Mouse (Mus musculus): ENCODE measurements around the gene Lrfn2.

Gene Lrfn2

DNA sequence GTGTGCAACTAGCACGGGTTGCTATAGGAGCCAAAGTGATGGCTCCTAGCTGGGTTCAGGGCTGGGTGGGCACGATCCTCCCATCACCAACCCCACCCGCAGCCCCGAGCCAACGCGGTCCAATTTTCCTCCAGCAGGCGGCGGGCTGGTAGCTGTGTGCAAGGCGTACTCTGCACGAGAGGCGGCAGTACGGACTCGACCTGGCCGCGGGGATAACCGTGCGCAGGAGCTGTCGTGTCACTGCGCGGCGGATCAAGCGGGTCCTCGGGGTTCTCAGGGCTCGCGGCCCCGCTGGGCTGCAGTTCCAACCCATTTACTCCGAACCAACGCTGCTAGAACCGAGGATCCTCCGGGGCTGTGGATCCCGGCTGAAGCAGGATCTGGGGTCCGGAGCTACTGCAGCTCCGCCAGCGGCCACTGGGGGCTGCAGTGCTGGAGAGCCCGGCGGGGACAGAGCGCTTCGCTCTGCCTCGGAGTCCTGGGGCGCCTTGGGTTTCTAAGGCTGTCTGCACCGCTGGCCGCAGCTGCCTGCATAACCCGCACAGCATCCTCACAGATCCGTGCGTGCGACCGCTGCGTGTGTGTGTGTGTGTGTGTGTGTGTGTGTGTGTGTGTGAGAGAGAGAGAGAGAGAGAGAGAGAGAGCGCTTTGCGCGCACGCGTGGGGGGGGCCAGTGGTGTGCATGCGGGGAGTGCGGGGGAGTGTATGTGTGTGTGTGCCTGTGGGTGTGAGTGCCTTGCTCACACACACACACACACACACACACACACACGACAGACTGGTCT lies at the start of gene Lrfn2:
Gene Lrfn2 (plus strand): TSS at position 759 of the 785 bp plus-strand sequence.
- peak; percentile 21 to 61 for DNase-seq (ENCODE audit: low spot score in 2 of 2)

DNA sequence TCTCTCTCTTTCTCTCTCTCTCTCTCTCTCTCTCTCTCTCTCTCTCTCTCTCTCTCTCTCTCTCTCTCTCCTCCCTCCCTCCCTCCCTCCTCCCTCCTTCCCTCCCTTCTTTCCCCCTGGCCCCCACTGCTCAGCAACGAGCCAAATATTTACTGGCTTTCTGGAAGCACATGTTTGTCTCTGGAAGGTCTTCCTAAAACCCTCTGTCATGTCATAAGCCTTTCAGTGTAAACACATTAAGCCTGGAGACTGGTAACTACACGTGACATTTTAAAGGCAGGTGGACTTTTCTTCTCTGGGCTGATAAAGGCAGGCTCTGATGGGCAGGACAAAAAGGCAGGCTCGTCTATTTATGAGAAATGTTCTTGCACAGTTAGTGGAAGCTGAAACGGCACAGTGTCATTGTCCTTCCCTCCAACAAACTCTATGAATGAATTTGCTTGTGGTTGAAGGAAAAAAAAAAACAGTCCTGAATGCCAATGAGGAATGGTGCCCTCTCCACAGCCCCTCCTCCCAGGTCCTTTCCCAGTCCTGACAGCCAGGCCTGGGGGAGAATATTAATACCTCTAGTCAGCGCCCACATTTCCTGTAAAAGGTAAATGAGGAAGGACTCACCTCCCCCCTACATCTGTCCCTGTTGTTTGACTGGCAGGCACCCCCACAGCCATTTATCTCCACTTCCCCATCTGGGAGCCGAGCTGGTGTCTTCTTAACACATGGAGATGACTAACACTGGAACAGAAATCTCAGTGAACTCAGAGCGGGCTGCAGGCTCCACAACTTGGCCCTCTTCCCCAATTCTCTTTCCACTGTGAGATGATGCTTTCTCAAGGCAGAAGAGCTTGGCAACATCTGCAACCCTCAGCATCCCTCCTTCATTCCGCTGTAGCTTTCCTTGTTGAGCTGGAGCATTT lies 44.5 kb upstream of the Lrfn2 start:
- DNase-seq (ENCODE audit: low spot score in 2 of 2): no peak

DNA sequence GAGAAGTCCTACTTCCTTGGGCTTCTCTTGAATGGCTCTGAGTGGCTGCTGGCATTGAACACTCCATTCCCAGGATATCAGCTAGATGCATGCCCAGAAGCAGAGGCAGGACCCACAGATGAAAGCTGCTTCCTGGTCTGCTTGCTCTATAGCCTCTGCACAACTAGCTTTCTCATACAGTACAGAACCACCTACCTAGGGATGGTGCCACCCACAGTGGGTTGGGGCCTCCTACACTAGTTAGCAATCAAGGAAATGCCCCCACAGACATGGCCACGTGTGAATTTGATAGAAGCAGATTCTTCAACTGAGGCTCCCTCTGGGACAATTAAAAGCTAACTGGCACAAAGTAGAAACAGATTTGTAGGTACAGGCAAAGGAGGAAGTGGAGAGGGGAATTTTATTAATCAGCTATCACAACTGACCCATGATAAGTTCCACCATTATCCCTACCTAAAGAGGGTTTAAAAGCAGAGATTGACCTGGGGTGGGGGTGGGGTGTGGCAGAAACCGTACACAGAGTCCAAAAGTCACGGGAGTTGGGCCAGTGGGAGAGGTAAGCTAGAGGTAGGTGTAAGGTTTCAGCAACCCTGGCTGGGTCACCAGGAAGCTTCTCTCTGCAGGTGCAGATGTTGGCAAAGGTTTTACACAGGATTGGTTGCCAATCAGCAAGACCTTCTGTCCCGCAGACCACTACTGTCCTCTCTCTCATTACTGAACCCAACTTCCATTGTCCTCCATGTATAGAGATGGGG lies 26.7 kb upstream of the Lrfn2 start:
- no peak for DNase-seq (ENCODE audit: low spot score in 2 of 2)

GRCm38 (mm10) chr17:48913437-48913836 lies 18.7 kb upstream of the Lrfn2 start:
- no peak for DNase-seq (ENCODE audit: low spot score in 2 of 2)

DNA sequence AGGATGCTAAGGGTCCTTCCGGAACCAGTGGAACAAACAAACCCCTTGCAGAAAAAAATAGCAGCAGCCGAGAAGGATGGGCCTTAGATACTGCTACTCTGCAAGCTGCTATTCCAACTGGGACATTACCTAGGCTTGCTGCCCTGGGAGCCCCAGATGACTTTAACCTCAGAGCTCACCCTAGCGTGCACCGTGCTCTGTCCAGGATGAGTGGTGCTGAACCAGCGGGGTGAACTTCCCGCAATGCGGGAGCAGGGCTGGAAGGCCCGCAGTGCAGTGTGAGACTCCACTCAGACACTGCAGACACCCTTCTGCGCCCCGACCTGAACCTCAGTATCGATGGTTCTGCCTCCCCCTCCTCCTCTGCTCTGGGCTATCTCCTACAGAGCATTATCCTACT lies 14.8 kb upstream of the Lrfn2 start:
- DNase-seq (ENCODE audit: low spot score in 2 of 2): peak in 1 of 2 experiments; percentile 9

DNA sequence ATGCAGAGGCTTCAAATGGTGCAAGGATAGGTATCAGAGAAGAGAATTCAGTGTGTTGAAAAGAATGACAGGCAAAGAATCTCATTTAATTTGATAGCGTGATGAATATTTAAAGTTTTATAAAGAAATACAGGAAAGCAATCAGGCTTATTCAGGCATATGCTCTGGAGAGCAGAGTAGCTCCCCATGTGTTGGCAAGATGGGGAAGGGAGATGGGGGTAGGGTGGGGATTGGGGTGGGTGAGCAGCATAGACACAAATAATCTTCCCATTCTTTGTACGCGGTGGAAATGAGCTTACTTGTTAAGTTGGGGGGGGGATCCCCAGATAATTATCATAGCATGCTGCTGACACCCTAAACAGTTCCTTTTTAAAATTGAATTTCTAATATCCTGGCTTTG lies 13.7 kb upstream of the Lrfn2 start:
- DNase-seq (ENCODE audit: low spot score in 2 of 2): no peak

GRCm38 (mm10) chr17:48922905-48923304 lies 9.3 kb upstream of the Lrfn2 start:
- DNase-seq (ENCODE audit: low spot score in 2 of 2): no peak

DNA sequence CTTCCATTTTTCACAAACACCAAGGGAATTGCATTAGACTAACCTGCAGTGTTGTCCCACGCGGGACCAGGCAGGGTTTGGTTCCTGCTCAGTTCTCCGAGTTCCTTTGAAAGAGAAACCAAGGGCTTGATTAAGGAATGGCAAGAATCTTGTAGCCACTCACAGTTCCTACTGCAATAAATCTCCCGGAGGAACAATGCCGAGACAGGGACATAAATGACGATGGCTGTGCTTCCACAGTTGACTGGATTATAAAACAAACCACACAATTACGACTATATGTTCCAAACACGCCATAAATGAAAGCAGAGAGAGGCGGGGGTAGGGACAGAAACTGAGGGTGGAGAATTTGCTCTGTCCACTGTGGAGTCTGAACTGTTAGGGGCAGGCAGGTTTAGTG lies 6.8 kb upstream of the Lrfn2 start:
- no peak for DNase-seq (ENCODE audit: low spot score in 2 of 2)

GRCm38 (mm10) chr17:48930994-48931393 lies 1.2 kb upstream of the Lrfn2 start:
- no peak for DNase-seq (ENCODE audit: low spot score in 2 of 2)

DNA sequence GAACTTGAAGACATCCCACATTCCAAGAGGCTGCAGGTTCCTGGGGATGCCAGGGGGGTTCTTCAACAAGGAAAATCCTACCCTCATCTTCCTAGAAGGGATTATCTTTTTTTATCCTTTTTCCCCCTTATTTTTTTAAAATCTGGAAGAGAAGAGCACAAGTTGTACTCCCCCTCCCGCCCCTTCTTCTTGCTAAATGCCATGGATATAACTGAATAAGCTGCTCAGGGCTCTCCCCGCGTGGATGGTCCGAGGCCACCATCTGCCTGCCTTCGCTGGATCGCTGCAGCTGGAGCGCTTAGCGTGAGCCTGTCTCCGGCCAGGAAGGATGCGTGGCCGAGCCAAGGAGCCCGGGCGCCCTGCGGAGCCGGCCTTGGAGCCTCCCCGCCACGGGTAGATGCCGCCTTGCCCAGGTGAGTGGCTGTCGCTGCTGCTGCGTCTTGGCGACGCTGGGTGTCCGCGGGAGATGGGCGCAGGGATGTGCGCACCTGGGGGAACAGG lies 277 bp downstream of the Lrfn2 start:
- DNase-seq (ENCODE audit: low spot score in 2 of 2): no peak

GRCm38 (mm10) chr17:48932916-48933315 lies 737 bp downstream of the Lrfn2 start:
- no peak for DNase-seq (ENCODE audit: low spot score in 2 of 2)

DNA sequence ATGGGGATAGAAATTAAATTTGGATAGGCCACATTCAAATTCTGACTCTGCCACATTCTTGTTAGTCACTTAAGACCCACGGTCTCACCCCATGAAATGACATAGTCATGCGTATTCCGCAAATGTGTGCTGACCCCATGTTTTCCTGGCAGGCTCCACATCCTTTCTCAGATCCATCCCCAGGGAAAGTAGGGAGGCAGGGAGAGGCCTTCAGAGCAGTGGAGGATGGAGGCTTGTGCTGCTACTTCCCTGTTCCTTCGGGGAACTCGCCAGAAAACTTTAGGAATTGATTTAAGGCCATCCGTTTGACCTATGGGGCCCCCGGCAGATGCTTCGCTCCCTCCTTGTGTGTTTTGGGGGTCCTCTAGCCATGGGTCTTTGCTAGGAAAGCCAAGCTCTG lies 3.0 kb downstream of the Lrfn2 start:
- DNase-seq (ENCODE audit: low spot score in 2 of 2): no peak

- no peak for DNase-seq (ENCODE audit: low spot score in 2 of 2)
Observed at GRCm38 (mm10) chr17:48936445-48937141, 4.4 kb downstream of the Lrfn2 start.

DNA sequence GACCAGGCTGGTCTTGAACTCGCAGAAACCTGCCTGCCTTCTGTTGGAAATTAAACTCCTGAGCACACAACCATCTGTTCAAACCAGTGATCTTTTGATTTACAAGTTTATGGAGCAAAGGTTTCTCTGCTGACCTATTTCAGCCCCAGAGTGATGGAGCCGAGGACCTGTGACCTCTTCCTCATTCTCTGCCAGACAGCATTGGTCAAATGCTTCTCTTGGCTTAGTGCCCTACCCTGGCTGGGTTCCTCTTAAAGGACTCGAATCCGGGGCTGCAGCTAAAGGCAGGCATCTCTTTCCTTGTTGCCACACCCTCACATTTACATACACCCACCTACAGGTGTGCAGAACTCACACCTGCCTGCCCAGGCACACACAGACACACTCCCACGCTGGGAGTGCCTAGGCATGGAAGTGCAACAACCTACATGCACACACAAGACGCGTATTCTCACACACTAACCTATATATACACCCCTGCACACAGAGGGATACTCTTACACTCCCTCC lies 6.6 kb downstream of the Lrfn2 start:
- no peak for DNase-seq (ENCODE audit: low spot score in 2 of 2)

DNA sequence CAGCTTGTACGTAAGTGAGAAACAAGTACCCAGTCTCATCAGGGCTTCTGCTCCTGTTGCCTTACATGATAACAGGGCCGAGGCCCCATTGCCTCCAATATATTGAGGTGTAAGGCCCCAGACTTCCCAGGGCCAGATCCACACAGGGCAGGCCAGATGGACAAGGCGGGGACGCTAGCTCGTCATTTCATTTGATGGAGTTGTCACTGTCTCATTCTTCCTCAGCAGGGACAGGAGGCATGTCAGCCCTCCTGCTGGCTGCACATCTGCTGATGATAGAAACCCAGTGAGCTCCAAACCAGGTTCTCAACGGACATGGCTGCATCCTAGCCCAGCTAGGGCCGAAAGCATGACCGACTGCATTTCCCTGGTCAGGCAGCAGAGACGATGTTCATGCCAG lies 14.1 kb downstream of the Lrfn2 start:
- no peak for DNase-seq (ENCODE audit: low spot score in 2 of 2)

GRCm38 (mm10) chr17:48946765-48947164 lies 14.6 kb downstream of the Lrfn2 start:
- DNase-seq (ENCODE audit: low spot score in 2 of 2): no peak

DNA sequence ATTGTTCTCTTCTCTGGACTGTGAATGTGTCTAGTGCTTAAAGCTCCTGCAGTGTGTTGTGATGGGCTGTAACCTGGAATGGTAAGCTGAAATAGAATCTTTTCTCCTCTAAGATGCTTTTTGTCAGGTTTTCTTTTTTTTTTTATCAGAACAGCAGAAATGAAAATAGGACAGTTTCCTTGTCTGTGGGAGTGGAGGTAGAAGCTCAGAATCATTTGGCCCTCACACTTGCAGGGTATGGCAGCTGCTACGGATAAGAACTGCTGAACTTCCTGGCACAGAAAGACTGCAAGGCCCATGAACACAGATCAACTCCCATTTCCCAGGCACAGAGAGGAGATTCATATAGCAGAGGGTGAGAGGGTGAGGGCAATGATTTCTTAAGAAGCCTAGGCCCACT lies 19.1 kb downstream of the Lrfn2 start:
- DNase-seq (ENCODE audit: low spot score in 2 of 2): no peak

DNA sequence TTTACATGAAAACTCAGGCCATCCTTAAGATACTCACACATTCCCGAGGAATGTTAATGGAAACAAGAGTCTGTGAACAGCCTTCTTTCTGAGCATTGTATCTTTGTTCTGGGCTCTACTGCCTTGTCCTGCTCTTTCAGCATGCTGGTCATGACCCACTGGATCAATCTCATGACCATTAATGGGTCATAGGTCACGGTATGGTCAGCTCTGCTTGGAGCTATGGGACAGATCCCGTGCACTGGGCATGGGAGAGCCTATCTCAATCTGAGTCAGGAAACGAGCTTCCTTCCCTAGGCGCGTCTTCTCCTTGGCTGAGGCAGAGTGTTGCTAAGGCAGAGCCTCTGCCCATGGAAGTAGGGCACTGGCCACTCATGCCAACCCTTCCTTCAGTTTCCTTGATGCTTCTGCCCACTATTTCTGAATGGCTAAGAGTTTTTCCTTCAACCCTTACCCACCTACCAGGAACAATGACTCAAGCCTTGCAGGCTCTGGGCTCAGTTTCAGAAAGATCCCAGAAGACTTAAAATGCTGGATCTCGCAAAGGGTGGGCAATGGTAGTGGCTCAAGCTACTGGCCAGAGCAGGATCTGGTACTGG lies 24.0 kb downstream of the Lrfn2 start:
- DNase-seq (ENCODE audit: low spot score in 2 of 2): no peak

GRCm38 (mm10) chr17:48960161-48960698 lies 28.1 kb downstream of the Lrfn2 start:
- DNase-seq (ENCODE audit: low spot score in 2 of 2): no peak

GRCm38 (mm10) chr17:48962646-48963045 lies 30.5 kb downstream of the Lrfn2 start:
- DNase-seq (ENCODE audit: low spot score in 2 of 2): no peak
